Mouse (Mus musculus) left cerebral cortex, adult 11 months (tissue): ENCODE data around the gene Fah.

Experiments used
- DNase-seq: peaks from one replicate; pipeline ENCODE4 v3.0.0; 2022; ENCODE audit warnings: low spot score

Gene Fah

DNA sequence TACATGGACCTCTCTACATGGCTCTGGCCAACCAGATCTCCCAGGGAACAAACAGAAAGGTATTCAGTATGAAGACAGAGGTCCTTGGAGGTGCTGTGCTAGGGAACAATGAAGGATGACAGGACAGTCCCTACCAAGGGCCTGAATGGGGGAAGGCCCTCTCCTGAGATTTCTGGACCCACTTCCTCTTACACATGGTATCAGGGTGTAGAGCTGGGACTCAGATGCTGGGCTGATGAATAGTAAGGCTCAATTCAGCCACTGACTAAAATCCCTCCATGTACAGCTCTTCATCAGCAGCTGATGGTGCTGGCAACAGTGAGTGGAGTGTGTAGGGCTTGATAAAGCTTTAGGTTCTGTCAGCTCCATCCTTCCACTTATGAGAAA, 11.6 kb downstream of the Fah start:
- no peak for DNase-seq

DNA sequence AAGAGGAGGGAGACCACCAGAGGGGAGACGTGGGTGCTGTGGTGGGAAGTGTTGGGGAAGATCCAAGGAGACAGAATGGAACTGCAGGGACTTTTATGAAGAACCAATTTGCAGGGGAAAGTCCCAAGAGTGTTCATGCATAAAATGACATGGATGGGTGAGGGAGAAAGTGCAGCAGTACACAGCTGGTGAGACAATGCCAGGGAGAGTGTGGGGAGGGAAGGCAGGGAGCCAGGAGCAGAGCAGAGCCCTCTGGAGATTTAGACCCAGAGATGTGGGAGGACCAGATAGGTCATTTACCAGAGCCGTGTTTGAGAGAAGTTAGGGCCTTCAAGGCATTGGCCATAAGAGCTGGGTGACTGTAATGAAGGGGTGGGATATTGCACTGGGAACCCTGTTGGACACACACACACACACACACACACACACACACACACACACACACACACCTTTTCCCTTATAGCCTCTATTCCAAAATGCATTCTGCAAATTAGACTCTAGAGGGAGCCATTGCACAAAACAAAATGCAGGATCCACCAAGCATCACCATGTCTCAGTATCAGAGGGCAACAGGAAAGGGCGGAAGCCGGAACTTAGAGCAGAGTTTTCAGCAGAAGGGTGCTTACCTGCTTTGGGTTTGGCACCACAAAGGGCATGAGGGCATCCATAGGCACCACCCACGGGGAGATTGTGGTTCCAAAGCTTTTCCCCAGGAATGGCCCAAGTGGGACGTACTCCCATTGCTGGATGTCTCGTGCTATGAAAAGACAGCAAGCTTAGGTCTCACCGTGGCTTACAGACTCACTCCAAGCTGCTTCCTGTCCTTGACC, 12.2 kb downstream of the Fah start:
- no peak for DNase-seq

GRCm38 (mm10) chr7:84591347-84591746, 15.2 kb downstream of the Fah start:
- no peak for DNase-seq

- no peak for DNase-seq
Measured at GRCm38 (mm10) chr7:84590622-84591021, 15.9 kb downstream of the Fah start.

DNA sequence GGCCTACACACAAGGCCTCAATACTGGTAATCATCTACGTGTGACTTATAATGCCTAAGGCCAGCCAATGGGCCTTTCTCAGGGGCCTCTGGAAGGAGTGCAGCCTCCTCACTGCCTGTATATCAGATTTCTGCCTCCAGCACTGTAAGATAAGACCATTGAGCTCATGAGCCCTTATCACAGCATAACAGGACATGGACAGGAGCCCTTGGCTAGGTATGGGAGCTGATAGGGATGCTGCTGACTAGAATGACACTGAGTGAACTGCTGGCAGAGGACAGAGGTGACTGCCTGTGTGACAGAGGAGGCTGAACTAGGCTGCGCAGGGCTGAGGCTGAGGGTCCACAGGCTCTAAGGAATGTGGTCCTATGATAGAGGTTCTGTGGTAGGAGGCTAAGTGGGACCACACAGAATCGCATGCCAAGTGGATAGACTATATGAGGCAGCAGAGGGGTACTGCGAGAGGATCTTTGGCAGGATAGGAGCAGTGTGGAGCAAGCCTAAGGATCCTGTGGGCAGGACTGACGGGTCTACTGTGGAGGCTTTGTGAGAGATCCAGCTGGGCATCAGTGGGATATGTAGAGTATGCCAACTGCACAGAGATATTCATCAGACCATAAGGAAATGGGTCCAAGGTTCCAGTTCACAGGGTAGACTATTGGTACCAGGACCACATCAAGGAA, 19.3 kb downstream of the Fah start:
- no peak for DNase-seq

DNA sequence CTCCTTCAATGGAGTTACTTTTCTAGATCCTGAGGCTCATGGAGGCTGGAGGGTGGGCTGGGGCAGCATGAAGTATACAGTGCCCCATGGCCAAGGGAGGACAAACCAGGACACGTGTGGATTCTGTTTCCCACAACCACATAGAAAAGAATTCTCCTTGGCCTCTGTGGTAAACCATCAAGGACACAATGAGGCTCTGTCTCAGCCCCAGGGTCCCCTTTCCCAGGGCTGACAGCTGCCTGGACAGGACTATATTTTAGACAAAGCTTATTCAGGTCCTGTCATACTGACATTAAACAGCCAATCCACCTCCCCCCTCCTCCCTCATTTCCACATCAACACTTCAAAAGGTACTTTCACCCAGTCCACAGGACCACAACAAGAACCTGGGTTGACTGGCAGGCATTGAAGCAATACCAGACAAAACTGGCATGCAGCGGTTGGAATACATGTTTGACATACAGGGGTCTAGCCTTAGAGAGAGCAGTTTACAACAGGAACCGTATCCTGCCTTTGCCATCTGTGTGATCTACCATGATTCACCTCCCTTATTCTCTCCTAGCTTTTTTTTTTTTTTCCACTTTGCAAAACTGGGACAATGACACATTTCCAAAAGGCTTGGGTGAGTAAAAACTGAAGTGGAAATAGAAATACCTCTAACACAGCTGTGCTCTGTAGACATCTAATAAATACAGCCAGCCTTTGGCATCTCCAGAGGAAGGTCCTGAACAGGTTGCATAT, 20.0 kb downstream of the Fah start:
- no peak for DNase-seq

GRCm38 (mm10) chr7:84585086-84585485, 21.4 kb downstream of the Fah start:
- no peak for DNase-seq

DNA sequence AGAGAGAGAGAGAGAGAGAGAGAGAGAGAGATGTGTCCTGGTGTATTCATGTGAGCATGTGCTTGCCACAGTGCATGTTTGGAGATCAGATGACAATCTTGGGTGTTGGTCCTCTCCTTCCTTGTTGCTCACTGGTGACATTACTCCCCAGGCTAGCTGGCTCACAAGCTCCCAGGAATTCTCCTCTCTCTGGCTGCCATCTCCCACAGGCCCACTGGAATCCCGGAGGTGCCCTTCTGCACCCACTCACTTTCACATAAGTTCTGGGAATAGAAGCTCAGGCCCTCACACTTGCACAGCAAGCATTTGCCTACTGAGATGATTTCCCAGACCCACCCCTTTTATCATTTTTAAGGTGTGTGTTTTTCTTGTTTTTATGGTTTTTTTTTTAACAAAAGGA, 26.8 kb downstream of the Fah start:
- no peak for DNase-seq

- DNase-seq: peak; percentile 34
Measured at GRCm38 (mm10) chr7:84578841-84579240, 27.7 kb downstream of the Fah start.

GRCm38 (mm10) chr7:84577034-84577433, 29.5 kb downstream of the Fah start:
- no peak for DNase-seq

DNA sequence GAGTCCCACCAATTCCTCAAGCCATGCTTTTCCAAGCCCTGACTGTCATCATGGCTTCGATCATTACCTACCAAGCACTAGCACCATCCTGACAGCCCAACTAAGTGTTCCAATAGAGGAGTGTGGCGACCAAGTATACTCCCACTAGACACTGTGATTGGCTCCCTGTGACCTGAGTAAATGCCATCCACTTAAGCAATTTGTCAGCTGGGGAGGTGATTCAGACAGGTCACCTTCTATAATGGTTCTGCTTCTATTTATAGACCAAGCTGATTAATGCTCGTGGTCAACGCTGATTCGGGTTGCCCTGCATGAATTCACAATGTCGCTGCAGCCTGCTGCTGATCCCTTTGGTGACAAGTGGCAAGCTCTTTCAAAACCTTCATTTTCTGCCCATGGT, 40.3 kb downstream of the Fah start:
- no peak for DNase-seq

DNA sequence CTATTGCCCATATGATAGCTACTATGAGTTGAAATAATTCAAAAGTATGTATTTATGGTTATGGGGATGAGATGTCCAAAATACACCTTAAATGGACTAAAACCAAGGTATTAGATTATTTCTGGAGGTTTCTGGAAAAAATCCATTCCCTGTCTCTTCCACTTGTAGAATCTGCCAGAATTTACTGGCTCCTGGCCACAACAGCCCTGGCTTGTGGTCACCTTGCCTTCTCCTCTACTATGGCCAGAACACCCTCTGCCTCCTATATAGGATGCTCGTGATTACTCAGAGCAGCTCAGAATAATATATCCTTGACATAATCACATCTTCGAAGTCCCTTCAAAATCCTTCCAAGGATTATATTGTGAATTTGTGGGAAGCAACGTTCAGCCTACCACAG, 42.3 kb downstream of the Fah start:
- DNase-seq: no peak

GRCm38 (mm10) chr7:84560500-84560899, 46.0 kb downstream of the Fah start:
- no peak for DNase-seq

DNA sequence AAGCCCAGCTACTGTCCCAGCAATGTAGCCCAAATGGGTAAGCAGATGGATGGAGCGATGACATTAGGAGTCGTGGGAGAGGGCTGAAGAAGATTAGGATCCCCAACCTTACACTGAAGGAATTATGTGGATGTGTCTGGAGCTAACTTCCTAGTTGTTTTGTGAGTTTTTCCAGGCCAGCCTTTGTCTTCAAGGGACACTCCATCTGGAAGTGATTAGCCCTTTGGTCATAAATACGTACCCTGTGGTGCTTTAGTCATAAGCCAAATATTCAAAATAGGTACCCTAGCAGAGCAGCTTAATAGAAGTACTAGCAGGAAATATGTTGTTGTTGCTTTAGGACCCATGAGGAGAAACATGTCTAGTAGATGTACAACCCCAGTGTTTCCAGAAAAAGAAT, 49.2 kb downstream of the Fah start:
- DNase-seq: no peak

- no peak for DNase-seq
Measured at GRCm38 (mm10) chr7:84555294-84555693, 51.2 kb downstream of the Fah start.

GRCm38 (mm10) chr7:84551472-84551871, 55.0 kb downstream of the Fah start:
- DNase-seq: no peak

- DNase-seq: no peak
Measured at GRCm38 (mm10) chr7:84546667-84547066, 59.9 kb downstream of the Fah start.

- no peak for DNase-seq
Measured at GRCm38 (mm10) chr7:84544946-84545345, 61.6 kb downstream of the Fah start.
